Mouse (Mus musculus) bone marrow, adult 2 months (tissue): ENCODE measurements around the gene Eif3d.

ENCODE experiments used
- CTCF ChIP-seq: fragments of 200-500 bp; IDR thresholded peaks from 2 replicates; pipeline ENCODE4 v1.5.1; 2011; ENCODE audit warnings: low read length, control low read depth; ENCODE audit not compliant: control insufficient read depth, insufficient read depth
- POLR2A ChIP-seq: fragments of 200-500 bp; IDR thresholded peaks from 2 replicates; pipeline ENCODE4 v1.6.1; 2011; ENCODE audit warnings: low read depth, mild to moderate bottlenecking, control low read depth, low read length, borderline replicate concordance; ENCODE audit not compliant: control insufficient read depth

- TF ChIP-seq CTCF (peak; percentile 99), POLR2A (no peak; the same call in 1 of the 2 replicates)
Observed at GRCm38 (mm10) chr15:77933770-77934169, 36.8 kb downstream of the Eif3d start.
